Mouse (Mus musculus) neural tube, embryonic 13.5 days (tissue): ENCODE measurements around the gene Tfap2a. TPM values are rescaled to one million over a fixed set of nuclear protein-coding genes. Genes with fewer than 3 reads are reported as not detected.

Experiments used
- ATAC-seq: fragments of 200-750 bp; cut with Nextera tagmentation; 2 replicates; pipeline ENCODE4 v1.8.0; 2017; ENCODE audit warnings: low read depth, mild to moderate bottlenecking, moderate TSS enrichment, moderate library complexity
- H3K27ac ChIP-seq: fragments of 300-500 bp; sonication (generic); replicated peaks from 2 replicates; pipeline ENCODE4 v1.5.1; 2015; ENCODE audit warnings: moderate library complexity, mild to moderate bottlenecking, inconsistent platforms
- H3K27me3 ChIP-seq: fragments of 300-500 bp; sonication (generic); 2 replicates; pipeline ENCODE4 v1.6.1; 2015; ENCODE audit warnings: mild to moderate bottlenecking, inconsistent platforms
- H3K36me3 ChIP-seq: fragments of 300-500 bp; sonication (generic); 2 replicates; pipeline ENCODE4 v1.6.1; 2015; ENCODE audit warnings: mild to moderate bottlenecking, inconsistent platforms
- H3K4me1 ChIP-seq: fragments of 300-500 bp; sonication (generic); replicated peaks from 2 replicates; pipeline ENCODE4 v1.6.1; 2015; ENCODE audit warnings: inconsistent platforms
- H3K4me2 ChIP-seq: fragments of 300-500 bp; sonication (generic); 2 replicates; pipeline ENCODE4 v1.6.1; 2015; ENCODE audit warnings: inconsistent platforms, mild to moderate bottlenecking, moderate library complexity
- H3K4me3 ChIP-seq: fragments of 300-500 bp; sonication (generic); 2 replicates; pipeline ENCODE4 v1.5.1; 2015; ENCODE audit warnings: mild to moderate bottlenecking, inconsistent platforms
- H3K9ac ChIP-seq: fragments of 300-500 bp; sonication (generic); 2 replicates; pipeline ENCODE4 v1.6.1; 2015; ENCODE audit warnings: moderate library complexity, mild to moderate bottlenecking, inconsistent platforms
- H3K9me3 ChIP-seq: fragments of 300-500 bp; sonication (generic); 2 replicates; pipeline ENCODE4 v1.6.1; 2016; ENCODE audit warnings: inconsistent platforms
- WGBS: fragments of 180-500 bp; shearing (Covaris S2); methylation state at CpG from one replicate; pipeline ENCODE4 v1.1.7; 2015; 5-methylcytosine and 5-hydroxymethylcytosine counted together
- polyA plus RNA-seq: library from polyadenylated mRNA; unstranded; fragments of >200 nt; fragmentation: Nextera tagmentation; extraction: Ambion mirVana; gene quantifications from 2 replicates; pipeline ENCODE4 v1.2.1, GENCODE M21; 2015

Gene Tfap2a
- polyA plus RNA-seq, 1 experiment from 2014 or later: 11.6 TPM

DNA sequence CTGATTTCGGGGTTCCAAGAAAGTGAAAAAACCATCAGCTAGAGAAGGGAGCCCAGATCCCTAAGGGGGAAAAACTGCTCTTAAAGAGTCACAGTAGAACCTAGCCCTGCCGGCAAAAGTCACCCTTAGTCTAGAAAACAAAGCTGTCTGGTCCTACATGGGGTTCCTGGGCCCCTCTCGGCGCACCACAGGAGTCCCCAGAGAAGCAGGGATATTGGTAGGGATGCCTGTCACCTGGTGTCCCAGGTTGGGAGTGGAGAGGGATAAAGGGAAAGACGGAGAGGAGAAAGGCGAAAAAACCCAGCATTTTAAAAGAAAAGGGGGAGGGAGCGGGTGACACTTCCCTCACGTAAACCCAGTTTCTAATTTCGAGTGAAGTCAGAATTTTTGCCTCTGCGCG lies 6.1 kb downstream of the Tfap2a start:
- Histone ChIP-seq H3K36me3 (no peaks in the 10 kb centered on the region), H3K4me1 (peaks cover 46% of the 10 kb centered on the region), H3K27me3 (peaks cover 70% of the 10 kb centered on the region), H3K27ac (peak overlapping the region; percentile 87), H3K4me2 (peak overlapping the region; percentile 55), H3K9me3 (no peaks in the 10 kb centered on the region), H3K4me3 (peak overlapping the region; percentile 43), H3K9ac (peak overlapping the region; percentile 74)
- no peak for ATAC-seq
- WGBS: under 1% methylated on average over 11 of the region's 11 CpGs

DNA sequence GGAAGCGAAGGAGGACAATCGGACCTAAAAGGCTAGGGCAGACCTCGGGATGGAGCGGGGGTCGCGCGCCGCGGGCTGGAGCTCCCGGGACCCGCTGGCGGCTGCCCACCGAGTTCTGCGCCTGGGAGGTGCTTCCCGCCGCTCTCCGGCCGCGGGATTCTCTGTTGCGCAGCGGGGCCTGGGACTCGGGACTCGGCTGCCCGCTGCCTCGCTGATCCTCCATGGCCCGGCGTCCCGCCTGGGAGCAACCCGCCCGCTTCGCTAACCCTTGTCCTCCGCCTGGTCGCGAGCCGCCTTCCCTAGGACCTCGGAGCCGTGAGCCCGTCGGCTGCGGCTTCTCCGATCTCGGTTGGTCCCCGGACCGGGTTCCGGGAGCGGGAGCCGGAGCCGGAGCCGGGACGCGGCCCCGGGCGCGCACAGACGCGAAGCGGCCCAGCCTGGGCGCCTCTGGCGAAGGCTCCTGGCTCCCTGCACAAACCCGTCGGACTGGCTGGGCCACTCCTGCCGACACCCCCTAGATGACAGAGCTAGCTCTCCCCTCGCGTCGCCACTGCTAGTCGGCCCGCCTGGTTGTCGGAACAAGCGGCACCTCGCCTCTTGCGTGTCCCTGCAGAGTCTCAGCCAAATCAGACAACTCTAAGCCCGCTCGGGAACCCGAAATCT lies 6.9 kb downstream of the Tfap2a start:
- WGBS: under 1% methylated on average over 71 of the region's 74 CpGs
- peaks cover 67% of the 10 kb centered on the region for H3K27me3 ChIP-seq
- no peaks in the 10 kb centered on the region for H3K36me3 ChIP-seq
- H3K4me2 ChIP-seq: peak overlapping the region; percentile 55
- H3K27ac ChIP-seq: peak overlapping the region; percentile 87
- peaks cover 46% of the 10 kb centered on the region for H3K4me1 ChIP-seq
- no peaks in the 10 kb centered on the region for H3K9me3 ChIP-seq
- H3K4me3 ChIP-seq: peak overlapping the region; percentile 43
- H3K9ac ChIP-seq: peak overlapping the region; percentile 74
- ATAC-seq: peak; percentile 37

DNA sequence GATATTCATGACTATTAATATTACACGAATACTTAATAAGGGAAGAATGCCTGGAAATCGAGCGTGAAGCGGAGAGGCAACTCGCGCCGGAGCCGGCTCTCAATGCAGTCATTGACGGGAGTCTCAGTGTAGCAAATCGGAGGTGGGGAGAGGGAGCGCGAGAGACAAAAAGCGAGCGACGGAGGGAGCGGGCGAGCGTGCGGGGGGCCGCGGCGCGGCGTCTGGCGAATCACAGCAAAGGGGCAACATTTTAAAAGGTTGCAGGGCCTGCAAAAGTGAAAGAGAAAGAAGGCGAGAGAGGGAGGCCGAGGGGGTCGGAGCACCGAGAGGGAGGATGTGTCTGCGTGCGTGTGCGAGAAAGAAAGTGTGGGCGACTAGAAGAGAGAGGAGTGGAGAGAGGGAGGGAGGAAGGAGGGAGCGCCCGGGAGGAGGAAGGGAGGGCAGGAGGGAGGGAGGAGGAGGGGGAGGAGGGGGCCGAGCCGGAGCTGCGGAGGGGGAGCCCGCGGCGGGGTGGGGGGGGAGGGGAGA lies 7.5 kb downstream of the Tfap2a start:
- H3K27me3 ChIP-seq: peaks cover 65% of the 10 kb centered on the region
- H3K4me2 ChIP-seq: peak overlapping the region; percentile 55
- no peaks in the 10 kb centered on the region for H3K36me3 ChIP-seq
- peak overlapping the region; percentile 87 for H3K27ac ChIP-seq
- H3K4me3 ChIP-seq: peak overlapping the region; percentile 43
- H3K9me3 ChIP-seq: no peaks in the 10 kb centered on the region
- H3K9ac ChIP-seq: peak overlapping the region; percentile 74
- ATAC-seq: peak; percentile 64
- WGBS: under 1% methylated on average over 35 of the region's 41 CpGs
- H3K4me1 ChIP-seq: peaks cover 41% of the 10 kb centered on the region

DNA sequence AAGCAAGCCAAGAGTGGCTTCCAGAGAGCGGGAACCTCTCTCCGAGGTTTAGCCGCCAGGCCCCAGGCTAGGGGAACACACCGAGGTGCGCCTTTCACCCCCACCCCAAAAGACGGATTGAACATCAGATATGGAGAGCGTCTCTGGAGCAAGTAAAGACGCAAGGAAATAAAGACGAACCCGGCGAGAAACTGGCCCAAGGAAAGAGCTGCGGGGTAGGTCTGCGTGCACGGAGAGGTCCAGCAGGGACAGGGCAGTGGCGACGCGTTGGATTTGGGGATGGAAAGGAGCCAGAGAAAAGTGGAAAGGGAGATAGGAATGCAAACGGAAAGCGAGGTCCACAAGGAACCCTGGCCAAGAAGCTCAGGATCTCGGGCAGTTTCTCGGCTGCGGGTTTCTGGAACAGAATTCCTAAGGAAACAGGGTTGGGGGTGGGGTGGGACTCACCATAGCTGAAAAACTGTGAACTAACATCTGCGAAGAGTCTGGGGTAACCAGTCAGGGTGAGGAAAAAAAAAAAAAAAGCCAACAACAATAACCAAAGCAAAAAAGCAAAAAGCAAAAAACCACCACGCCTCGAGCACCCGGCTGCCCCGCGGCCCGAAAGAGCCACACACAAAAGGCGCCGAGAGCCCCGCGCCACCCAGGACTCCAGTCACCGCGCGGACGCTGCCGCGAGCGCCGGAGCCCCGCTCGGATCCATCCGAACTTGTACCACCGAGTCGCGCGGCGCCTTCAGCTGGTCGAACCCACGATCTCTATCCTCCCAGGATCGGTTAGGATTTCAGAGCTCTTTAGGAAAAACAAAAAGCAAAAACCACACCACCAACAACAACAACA lies 8.4 kb downstream of the Tfap2a start:
- H3K27me3 ChIP-seq: peaks cover 65% of the 10 kb centered on the region
- ATAC-seq: no peak
- WGBS: under 1% methylated on average over 52 of the region's 52 CpGs

DNA sequence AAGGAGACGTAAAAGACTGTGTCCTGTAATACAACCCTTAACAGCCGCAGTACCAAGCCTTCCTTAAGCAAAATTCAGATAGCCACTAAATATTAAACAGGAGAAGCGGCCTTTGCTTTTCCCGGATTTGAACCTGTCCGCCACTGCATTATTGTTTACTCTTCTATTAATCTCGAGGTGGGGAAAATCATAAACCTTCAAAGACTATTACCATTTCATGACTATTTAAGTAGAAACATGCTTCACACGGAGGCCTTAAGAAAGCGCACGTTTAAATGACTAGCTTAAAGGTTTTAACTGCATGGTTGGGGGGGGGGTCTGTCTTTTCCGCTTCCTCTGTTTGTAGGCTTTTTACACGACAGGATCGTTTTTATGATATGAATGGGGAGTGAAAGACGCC lies 9.1 kb downstream of the Tfap2a start:
- H3K4me3 ChIP-seq: peak overlapping the region; percentile 43
- WGBS: 2% methylated on average over 13 of the region's 13 CpGs
- ATAC-seq: no peak
- peaks cover 65% of the 10 kb centered on the region for H3K27me3 ChIP-seq
- H3K4me1 ChIP-seq: peaks cover 28% of the 10 kb centered on the region
- no peaks in the 10 kb centered on the region for H3K9me3 ChIP-seq
- H3K9ac ChIP-seq: peak overlapping the region; percentile 74
- H3K4me2 ChIP-seq: peak overlapping the region; percentile 55
- H3K36me3 ChIP-seq: no peaks in the 10 kb centered on the region
- H3K27ac ChIP-seq: peak overlapping the region; percentile 87

More for the DNA sequence above, 8.4 kb downstream of the Tfap2a start:
- no peaks in the 10 kb centered on the region for H3K9me3 ChIP-seq
- peak overlapping the region; percentile 43 for H3K4me3 ChIP-seq
- peak overlapping the region; percentile 74 for H3K9ac ChIP-seq
- H3K27ac ChIP-seq: peak overlapping the region; percentile 87
- H3K4me2 ChIP-seq: peak overlapping the region; percentile 55
- peaks cover 36% of the 10 kb centered on the region for H3K4me1 ChIP-seq
- H3K36me3 ChIP-seq: no peaks in the 10 kb centered on the region

DNA sequence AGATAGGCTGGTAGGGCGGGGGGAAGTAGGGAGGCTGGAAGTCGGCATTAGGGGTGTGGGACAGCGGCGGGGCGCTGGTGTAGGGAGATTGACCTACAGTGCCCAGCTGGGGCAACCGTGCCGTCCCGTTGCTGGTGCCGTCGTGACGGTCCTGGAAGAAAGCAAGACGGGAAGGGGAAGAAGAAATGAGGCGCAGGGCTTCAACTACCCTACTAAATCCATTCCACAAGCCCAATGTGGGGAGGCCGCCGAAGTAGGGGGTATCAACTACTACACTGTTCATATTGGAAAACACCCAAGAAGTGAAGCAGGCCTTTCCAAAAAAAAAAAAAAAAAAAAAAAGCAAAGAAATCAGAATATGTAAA lies 9.6 kb downstream of the Tfap2a start:
- no peaks in the 10 kb centered on the region for H3K36me3 ChIP-seq
- peak overlapping the region; percentile 55 for H3K4me2 ChIP-seq
- WGBS: under 1% methylated on average over 15 of the region's 15 CpGs
- H3K4me1 ChIP-seq: peaks cover 28% of the 10 kb centered on the region
- H3K4me3 ChIP-seq: peak overlapping the region; percentile 43
- H3K9me3 ChIP-seq: no peaks in the 10 kb centered on the region
- H3K27ac ChIP-seq: peak overlapping the region; percentile 87
- peak overlapping the region; percentile 74 for H3K9ac ChIP-seq
- peaks cover 65% of the 10 kb centered on the region for H3K27me3 ChIP-seq
- ATAC-seq: no peak

DNA sequence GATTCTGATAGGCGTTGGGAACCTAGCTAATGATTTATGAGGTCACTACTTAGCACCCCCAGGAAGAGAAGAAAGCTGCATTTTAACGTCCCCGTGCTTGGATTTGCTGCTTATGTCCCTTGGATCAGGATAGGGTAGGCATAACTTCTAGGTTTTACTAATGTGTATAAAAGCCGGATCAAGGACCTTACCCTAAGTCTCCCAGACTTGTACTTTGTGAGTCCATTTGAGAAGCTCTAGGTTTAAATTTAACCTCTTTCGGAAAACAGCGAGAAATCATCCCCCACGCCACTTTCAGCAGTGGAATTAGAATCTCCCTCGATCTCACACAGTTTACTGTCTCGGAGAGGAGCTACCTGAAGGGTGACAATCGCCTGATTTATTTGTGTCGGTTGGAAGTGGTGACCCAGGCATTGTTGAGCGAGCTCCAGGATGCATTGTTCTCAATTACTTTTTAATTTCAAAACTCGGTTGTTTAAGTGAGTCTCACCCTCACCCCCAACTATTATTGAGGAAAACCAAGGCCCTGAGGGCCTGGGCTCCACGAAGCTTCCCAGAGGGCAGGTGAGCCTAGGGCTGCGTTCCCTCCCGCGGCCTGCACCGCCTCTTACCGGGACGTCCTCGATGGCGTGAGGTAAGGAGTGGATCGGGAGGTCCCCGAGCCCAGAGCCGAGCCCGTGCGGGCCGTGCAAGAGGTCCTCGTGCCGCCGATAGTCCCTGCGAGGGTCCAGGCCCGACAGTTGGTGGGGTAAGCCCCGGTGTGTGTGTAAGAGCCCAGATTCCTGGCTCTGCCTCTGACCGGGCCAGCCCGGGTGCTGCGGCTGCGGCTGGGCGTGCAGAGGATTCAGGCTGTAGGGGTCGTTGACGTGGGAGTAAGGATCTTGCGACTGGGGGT lies 10.2 kb downstream of the Tfap2a start:
- peak overlapping the region; percentile 43 for H3K4me3 ChIP-seq
- whole genome bisulfite sequencing: 1% methylated on average over 42 of the region's 42 CpGs
- peak overlapping the region; percentile 55 for H3K4me2 ChIP-seq
- peak overlapping the region; percentile 74 for H3K9ac ChIP-seq
- no peaks in the 10 kb centered on the region for H3K9me3 ChIP-seq
- H3K4me1 ChIP-seq: peaks cover 27% of the 10 kb centered on the region
- peaks cover 62% of the 10 kb centered on the region for H3K27me3 ChIP-seq
- no peak for ATAC-seq
- no peaks in the 10 kb centered on the region for H3K36me3 ChIP-seq
- H3K27ac ChIP-seq: peak overlapping the region; percentile 87

DNA sequence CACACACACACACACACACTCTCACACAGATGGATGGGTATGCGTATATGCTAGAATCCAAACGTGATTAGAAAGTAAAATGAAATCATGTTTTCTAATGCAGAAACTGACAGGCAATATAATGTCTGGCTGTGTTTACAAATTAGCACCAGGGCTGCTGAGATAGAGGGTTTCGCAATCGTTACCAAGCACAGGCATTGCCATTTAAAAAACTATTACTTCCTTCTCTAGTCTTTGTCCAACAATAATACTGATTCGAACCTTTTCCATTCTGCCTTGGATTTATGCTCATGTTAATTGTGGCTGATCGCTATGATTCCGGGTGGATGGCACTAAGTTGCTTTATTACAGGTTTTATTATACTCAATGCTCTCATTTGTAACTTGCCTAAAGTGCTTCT lies 12.3 kb downstream of the Tfap2a start:
- H3K4me2 ChIP-seq: peak overlapping the region; percentile 82
- H3K9me3 ChIP-seq: no peaks in the 10 kb centered on the region
- peak overlapping the region; percentile 68 for H3K27ac ChIP-seq
- no peak for ATAC-seq
- H3K4me1 ChIP-seq: peaks cover 17% of the 10 kb centered on the region; the same call in 1 of the 2 replicates
- 2% methylated on average over 7 of the region's 7 CpGs for WGBS
- H3K27me3 ChIP-seq: peaks cover 62% of the 10 kb centered on the region
- no peaks in the 10 kb centered on the region for H3K36me3 ChIP-seq
- H3K4me3 ChIP-seq: peak overlapping the region; percentile 30
- H3K9ac ChIP-seq: peak overlapping the region; percentile 58

DNA sequence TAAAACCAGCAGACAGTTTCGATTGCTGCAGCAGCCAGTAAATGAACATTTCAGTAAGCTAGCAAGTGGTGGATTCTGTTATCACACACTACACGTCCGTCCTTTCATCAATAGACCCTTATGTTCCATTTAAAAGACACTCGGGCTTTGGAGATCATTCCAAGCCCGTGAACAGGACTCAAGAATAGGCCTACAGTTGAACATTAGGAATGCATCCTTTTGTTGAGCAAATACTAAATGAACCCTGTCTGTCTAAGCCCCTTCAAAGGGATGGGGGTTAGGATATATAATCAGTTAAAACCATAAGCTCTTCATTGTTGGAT lies 14.6 kb downstream of the Tfap2a start:
- no peak for ATAC-seq
- peak overlapping the region; percentile 75 for H3K9ac ChIP-seq
- peaks cover 26% of the 10 kb centered on the region for H3K4me1 ChIP-seq
- WGBS: 4% methylated on average over 5 of the region's 5 CpGs
- peaks cover 81% of the 10 kb centered on the region for H3K27me3 ChIP-seq
- no peaks in the 10 kb centered on the region for H3K9me3 ChIP-seq
- peak overlapping the region; percentile 93 for H3K27ac ChIP-seq
- H3K4me2 ChIP-seq: peak overlapping the region; percentile 82
- no peaks in the 10 kb centered on the region for H3K36me3 ChIP-seq
- H3K4me3 ChIP-seq: peak overlapping the region; percentile 53

DNA sequence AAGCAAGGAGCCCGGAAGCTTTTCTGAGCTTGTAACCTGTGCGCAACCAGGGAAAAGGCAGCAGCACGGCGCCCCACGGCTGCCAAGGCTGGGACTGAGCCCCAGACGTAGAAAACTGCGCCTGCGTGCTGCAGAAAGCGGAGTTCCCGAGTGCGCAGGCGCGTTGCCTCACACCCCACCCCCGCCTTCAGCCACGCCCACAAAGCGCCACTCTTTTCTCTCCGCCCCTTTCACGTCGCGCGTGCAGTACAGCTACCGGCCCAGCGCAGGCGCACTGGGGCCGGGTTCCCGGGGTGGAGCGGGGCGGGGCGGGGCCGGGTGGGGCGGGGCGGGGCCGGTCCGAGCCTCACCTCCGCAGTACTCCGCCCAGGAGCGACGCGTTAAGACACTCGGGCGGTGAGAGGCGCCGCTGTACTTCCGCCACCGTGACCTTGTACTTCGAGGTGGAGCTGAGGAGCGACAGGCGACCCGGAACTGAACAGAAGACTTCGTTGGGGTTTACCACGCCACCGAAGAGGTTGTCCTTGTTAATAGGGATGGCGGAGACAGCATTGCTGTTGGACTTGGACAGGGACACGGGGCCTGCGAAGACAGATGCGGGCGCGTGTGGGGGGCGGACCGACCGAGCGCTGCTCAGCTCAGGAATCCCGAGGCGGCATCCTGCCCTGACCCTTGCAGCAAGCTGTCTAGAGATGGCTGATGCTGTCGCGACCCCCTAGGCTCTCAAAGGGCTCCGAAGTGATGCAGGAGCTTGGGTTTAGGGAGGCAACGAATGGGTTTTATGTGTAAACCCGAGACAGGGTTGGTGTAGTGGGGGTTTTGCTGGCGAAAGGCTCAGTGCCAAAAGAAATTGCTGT lies 15.2 kb downstream of the Tfap2a start:
- under 1% methylated on average over 59 of the region's 70 CpGs for WGBS
- H3K9ac ChIP-seq: peak overlapping the region; percentile 75
- ATAC-seq: peak; percentile 94
- peak overlapping the region; percentile 53 for H3K4me3 ChIP-seq
- peak overlapping the region; percentile 93 for H3K27ac ChIP-seq
- H3K27me3 ChIP-seq: peaks cover 81% of the 10 kb centered on the region
- no peaks in the 10 kb centered on the region for H3K36me3 ChIP-seq
- H3K4me1 ChIP-seq: peaks cover 26% of the 10 kb centered on the region
- no peaks in the 10 kb centered on the region for H3K9me3 ChIP-seq
- H3K4me2 ChIP-seq: peak overlapping the region; percentile 82

DNA sequence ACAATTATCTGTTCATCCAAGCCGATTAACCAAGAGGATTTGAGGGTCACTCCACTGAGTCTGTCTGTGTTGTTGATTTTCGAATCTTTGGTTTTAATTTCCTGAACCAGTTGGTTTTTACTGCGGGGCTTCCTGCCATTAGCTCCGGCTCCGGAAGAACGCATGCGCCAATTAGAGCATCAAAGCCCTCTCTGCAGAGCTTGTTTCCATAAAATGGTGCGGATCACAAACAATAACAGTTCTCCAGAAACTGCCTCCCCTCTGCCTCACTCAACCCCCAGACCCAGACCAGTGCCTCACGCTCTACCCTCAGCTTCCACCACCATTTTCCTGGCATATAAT lies 18.5 kb downstream of the Tfap2a start:
- Histone ChIP-seq H3K9me3 (no peaks in the 10 kb centered on the region), H3K4me3 (no peak overlapping the region), H3K9ac (no peak overlapping the region), H3K36me3 (no peaks in the 10 kb centered on the region), H3K27me3 (peaks cover 85% of the 10 kb centered on the region), H3K4me2 (peak overlapping the region; percentile 20; the same call in 1 of the 2 replicates), H3K4me1 (peaks cover 39% of the 10 kb centered on the region), H3K27ac (no peak overlapping the region)
- ATAC-seq: no peak
- 11% methylated on average over 9 of the region's 9 CpGs for WGBS
